Mouse (Mus musculus) embryo, embryonic 10 days (tissue): ENCODE data around the gene Sptbn4.
A peak's percentile ranks its signal among the peaks of the same experiment; 100 is the strongest.

ENCODE experiments used
- DNase-seq: peaks from one replicate; pipeline ENCODE4 v3.0.0-alpha.2; 2015; ENCODE audit warnings: low spot score

Gene Sptbn4

DNA sequence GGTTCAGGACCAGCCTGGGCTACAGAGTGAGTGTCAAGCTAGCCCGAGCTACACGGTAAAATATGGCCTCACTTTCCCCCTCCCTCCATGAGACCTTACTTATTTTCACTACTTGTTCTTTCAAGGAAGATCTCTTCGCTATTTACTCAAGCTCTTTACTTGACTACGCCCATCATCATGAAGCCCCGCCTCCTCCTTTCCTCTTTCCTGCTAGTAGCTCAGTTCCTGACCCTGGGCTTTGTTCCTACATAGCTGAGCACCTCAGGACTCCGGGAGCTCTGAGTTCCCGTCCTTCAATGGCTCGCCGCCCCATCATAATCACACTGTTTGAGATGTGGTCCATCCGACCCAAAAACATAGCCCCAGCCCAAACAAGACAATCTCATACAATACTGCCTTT is 14.1 kb downstream of the Sptbn4 start:
- no peak for DNase-seq

- DNase-seq: no peak
These were observed 18.4 kb downstream of the Sptbn4 start for GRCm38 (mm10) chr7:27429135-27429534.

- DNase-seq: no peak
These were observed 19.5 kb downstream of the Sptbn4 start for GRCm38 (mm10) chr7:27428002-27428401.

DNA sequence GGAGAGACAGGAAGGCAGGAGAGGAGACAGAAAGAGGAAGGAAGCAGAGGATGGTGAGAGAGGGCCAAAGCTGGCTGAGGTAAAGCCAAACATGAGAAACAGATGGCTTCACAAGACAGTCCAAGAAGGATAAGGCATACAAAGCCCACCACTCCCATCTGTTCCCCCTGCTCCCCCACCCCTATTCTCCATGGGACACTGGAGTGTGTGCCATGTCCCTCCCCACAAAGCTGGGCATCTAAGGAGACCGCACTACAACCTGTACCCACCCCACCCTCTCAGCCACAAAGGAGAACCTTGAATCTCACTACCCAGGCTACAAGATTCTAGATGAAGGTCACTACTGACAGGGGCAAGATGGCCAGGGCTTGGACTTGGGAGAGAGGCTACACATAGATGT is 20.1 kb downstream of the Sptbn4 start:
- DNase-seq: no peak

GRCm38 (mm10) chr7:27423556-27424326 is 23.7 kb downstream of the Sptbn4 start:
- no peak for DNase-seq

DNA sequence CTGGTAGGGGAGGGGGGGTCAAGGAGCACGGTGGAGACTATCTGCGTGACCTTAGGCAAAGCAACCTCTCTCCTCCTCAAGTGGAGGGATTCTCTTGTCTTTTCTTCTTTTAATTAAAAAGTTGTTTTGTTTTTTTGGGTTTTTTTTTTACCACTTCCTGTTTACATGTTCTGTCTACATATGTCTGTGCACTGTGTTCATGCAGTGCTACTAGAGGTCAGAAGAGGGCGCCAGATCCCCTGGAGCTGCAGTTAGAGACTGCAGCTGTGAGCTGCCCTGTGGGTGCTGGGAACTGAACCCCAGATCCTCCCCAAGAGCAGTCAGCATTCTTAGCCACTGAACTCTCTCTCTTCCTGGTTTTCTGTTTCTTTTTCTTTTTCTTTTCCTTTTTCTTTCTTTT is 28.4 kb downstream of the Sptbn4 start:
- no peak for DNase-seq

GRCm38 (mm10) chr7:27417151-27417550 is 30.3 kb downstream of the Sptbn4 start:
- no peak for DNase-seq

GRCm38 (mm10) chr7:27408379-27409176 is 38.9 kb downstream of the Sptbn4 start:
- peak; percentile 83 for DNase-seq

- DNase-seq: peak; percentile 10
These were observed 39.7 kb downstream of the Sptbn4 start for GRCm38 (mm10) chr7:27407816-27408215.

GRCm38 (mm10) chr7:27406481-27406880 is 41.0 kb downstream of the Sptbn4 start:
- no peak for DNase-seq

DNA sequence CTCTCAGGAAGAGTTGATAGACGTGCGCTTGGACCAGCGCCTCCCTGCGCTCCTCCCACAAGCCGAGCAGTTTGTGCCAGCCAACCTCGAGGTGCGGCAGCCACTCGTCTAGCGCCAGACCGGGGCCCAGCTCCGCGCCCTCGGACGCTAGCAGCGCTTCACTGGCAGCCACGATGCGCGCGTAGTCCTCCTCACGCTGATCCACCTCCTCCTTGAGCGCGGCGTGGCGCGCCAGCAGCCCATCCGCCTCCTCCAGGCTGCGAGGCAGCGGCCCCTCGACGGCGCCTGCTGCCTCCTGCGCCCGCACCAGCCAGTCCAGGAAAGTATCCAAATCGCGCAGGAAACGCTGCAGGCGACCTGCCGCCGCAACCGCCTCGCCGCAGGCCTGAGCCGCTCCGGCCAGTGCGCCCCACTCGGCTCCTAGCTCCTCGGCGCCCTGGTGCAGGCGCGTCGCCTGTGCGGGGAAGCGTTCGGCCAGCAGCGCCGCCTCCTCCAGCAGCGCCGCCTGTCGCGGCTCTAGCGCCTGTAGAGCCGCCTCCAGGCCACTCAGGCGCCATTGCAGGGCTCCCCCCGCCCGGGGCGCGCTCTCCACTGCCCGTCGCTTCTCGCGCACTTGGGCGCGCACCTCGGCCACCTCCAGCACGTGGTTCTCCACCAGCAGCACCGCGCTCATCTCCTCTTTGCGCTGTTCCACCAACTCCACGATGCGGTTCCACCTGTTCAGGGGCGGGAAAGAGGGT is 43.1 kb downstream of the Sptbn4 start:
- peak; percentile 27 for DNase-seq

- peak; percentile 77 for DNase-seq
These were observed 44.8 kb downstream of the Sptbn4 start for GRCm38 (mm10) chr7:27402675-27403074.

- no peak for DNase-seq
These were observed 46.9 kb downstream of the Sptbn4 start for GRCm38 (mm10) chr7:27400545-27400944.

- DNase-seq: peak; percentile 79
These were observed 50.2 kb downstream of the Sptbn4 start for GRCm38 (mm10) chr7:27397048-27397949.

GRCm38 (mm10) chr7:27396184-27397047 is 51.1 kb downstream of the Sptbn4 start:
- DNase-seq: peak; percentile 62

GRCm38 (mm10) chr7:27395521-27396183 is 51.8 kb downstream of the Sptbn4 start:
- no peak for DNase-seq

- no peak for DNase-seq
These were observed 56.1 kb downstream of the Sptbn4 start for GRCm38 (mm10) chr7:27391416-27391815.

DNA sequence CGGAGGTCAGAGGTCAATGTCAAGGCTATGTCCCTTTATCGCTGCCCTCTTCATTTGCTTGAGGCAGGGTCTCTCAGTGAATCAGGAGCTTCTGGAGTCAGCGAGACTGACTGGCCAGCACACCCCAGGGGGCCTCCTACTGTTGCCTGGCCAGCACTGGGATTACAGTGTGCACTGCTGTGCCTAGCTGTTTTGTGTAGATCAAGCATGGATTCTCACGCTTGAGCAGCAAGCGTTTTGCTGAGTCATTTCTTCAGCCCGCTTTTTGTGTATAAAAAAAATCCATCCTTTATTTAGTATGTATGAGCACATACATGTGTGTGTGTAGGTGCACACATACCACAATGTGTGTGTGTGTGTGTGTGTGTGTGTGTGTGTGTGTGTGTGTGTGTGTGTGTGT is 58.3 kb downstream of the Sptbn4 start:
- no peak for DNase-seq

DNA sequence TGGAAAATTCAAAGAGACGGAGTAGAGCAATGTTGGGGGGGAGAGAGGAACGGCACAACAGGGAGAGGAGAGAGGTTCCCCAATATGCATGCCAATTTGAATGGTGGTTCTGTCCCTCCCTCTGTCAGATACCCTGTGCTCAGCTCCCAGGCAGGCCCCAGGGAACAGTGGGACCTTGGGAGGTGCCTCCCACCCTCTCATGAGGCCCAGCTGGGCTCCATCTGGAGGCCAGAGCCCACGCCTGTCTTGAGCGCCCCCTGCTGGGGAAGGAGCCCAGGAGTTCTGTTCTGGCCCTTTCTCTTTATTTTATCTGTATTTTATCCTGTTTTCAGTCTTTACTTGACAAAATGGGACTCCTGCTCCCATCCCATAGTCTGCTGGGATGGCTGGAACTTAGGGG is 62.8 kb downstream of the Sptbn4 start:
- peak; percentile 75 for DNase-seq

DNA sequence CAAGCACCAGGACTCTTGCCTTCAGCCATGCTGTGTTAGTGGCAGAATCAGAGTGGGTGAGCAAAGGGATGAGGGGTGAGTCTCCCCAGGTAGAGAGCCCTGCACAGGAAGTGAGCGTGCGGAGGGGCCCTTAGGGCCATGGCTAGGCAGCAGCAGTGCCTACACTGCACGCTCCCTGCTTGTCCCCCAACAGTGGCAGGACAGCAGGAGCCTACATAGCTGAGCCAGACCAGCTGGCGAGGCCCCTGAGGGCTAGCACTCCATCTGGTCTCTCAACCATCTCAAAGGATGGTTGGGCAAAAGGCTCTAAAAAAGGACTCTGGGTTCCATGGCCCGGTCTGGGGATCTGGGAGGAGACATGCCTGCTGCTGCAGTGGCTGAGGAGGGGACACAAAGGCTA is 63.4 kb downstream of the Sptbn4 start:
- no peak for DNase-seq
